Mouse (Mus musculus): Measurements from ENCODE around the gene Grn. TPM values are rescaled to one million over a fixed set of nuclear protein-coding genes. Genes with fewer than 3 reads are reported as not detected.

Grn gene
- polyA plus RNA-seq, 1 experiment from 2014 or later: 161 TPM

DNA sequence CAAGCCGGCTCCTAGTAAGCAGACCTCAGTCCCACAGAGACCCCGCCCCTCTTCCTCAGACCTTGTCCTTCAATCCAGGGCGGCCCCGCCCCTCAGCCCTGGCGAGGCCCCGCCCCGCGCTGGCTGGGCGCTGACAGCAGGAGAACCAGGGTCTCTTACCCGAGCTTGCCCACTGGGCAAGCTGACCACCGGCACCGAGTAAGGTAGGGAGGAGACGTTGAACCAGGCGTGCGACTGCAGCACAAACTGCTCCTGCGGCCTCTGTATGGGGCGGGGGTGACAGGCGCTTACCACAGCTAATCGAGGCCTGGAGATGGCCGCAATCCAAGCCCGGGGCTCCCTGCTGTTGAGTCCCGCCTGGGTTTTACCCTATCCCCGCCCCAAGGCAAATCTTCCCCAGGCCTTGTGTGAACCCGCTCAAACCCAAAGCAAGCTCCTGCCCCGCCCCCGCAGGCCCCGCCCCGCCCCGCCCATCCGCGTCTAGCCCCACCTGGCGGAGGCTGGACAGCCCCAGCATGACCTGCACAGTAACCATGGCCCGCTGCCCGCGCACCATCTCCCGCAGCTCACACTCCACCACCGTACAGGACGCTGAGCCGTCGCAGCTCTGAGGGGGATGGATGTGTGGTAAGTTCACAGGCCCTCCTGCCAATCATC is 25.8 kb downstream of the Grn start:
- no peaks in the 10 kb centered on the region for H3K9me3 ChIP-seq (ENCODE audit: low read length)
- H3K27ac ChIP-seq (ENCODE audit: low read depth): no peak overlapping the region
- H3K4me3 ChIP-seq (ENCODE audit: low read depth, low read length): peak overlapping the region; percentile 46
- peak; percentile 90 for ATAC-seq
- WGBS (ENCODE audit: insufficient replicate concordance): 2% methylated on average over 34 of the region's 40 CpGs
- peak overlapping the region; percentile 80 for H3K4me2 ChIP-seq (ENCODE audit: low read depth, low read length)
- H3K9ac ChIP-seq (replicated peaks): peak overlapping the region; percentile 50; the same call in 1 of the 2 replicates
- peak; percentile 91 for DNase-seq
- H3K4me1 ChIP-seq (ENCODE audit: insufficient read depth): peaks cover 14% of the 10 kb centered on the region
- H3K36me3 ChIP-seq (replicated peaks; ENCODE audit: insufficient read depth, low read length): no peaks in the 10 kb centered on the region
- no peak for TF ChIP-seq EP300 (IDR thresholded peaks at IDR 0.05; ENCODE audit: low read depth)
- peak; percentile 67 for TF ChIP-seq CTCF (IDR thresholded peaks at IDR 0.05; ENCODE audit: low read depth)
- H3K27me3 ChIP-seq (ENCODE audit: insufficient read depth, low read length): peaks cover 22% of the 10 kb centered on the region; the same call in 1 of the 2 replicates

DNA sequence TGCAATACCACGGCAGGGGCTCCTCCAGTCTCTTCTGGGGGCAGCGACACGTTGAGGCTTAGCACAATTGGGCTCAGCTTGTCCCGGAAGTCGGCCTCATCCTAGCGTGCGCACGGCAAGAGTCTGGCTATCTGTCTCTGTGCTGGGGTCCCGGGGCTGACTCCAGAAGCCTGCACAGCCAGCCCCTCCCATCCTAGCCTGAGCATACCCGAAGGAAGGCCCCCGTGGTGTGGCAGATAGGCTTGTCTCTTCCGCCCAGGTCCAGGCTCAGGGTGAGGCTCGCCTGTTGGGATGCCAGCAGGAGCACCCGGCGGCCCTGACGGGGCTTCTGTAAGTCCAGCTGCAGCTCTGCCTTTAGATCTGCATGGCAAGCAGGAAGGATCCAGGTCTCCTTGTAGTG is 30.4 kb downstream of the Grn start:
- DNase-seq: no peak
- Histone ChIP-seq H3K4me2 (ENCODE audit: low read depth, low read length) (no peak overlapping the region), H3K4me3 (ENCODE audit: low read depth, low read length) (no peak overlapping the region), H3K27ac (ENCODE audit: low read depth) (no peak overlapping the region), H3K27me3 (ENCODE audit: insufficient read depth, low read length) (peaks cover 15% of the 10 kb centered on the region; the same call in 1 of the 2 replicates), H3K9ac (replicated peaks) (no peak overlapping the region), H3K4me1 (ENCODE audit: insufficient read depth) (peaks cover 7% of the 10 kb centered on the region), H3K36me3 (replicated peaks; ENCODE audit: insufficient read depth, low read length) (no peaks in the 10 kb centered on the region), H3K9me3 (ENCODE audit: low read length) (no peaks in the 10 kb centered on the region)
- no peak for ATAC-seq
- WGBS (ENCODE audit: insufficient replicate concordance): 54% methylated on average over 16 of the region's 16 CpGs
- TF ChIP-seq CTCF (IDR thresholded peaks at IDR 0.05; ENCODE audit: low read depth) (no peak), EP300 (IDR thresholded peaks at IDR 0.05; ENCODE audit: low read depth) (no peak)

DNA sequence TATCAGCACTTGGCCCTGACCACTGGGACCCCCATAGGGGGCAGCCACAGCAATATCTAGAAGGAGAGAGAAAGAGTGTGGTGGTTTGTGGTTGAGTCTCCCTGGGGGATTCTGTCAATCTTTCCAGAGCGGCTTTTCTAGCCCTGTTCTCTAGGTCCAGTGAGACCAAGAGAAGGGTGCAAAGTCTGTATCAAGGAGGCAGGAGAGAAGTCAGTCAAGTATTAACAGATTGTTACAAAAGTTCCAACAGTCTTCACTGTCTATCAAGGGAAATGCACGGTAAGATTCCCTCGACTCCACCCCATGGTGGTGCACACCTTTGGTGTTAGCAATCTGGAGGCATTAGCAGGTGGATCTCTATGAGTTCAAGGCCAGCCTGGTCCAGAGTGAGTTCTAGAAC is 31.6 kb downstream of the Grn start:
- no peaks in the 10 kb centered on the region for H3K36me3 ChIP-seq (replicated peaks; ENCODE audit: insufficient read depth, low read length)
- H3K4me3 ChIP-seq (ENCODE audit: low read depth, low read length): no peak overlapping the region
- peaks cover 12% of the 10 kb centered on the region; the same call in 1 of the 2 replicates for H3K27me3 ChIP-seq (ENCODE audit: insufficient read depth, low read length)
- H3K9ac ChIP-seq (replicated peaks): no peak overlapping the region
- no peaks in the 10 kb centered on the region for H3K9me3 ChIP-seq (ENCODE audit: low read length)
- DNase-seq (no peak), ATAC-seq (no peak)
- no peak overlapping the region for H3K4me2 ChIP-seq (ENCODE audit: low read depth, low read length)
- H3K4me1 ChIP-seq (ENCODE audit: insufficient read depth): peaks cover 4% of the 10 kb centered on the region; the same call in 1 of the 2 replicates
- TF ChIP-seq EP300 (IDR thresholded peaks at IDR 0.05; ENCODE audit: low read depth) (no peak), CTCF (IDR thresholded peaks at IDR 0.05; ENCODE audit: low read depth) (no peak)
- WGBS (ENCODE audit: insufficient replicate concordance): 53% methylated on average over 3 of the region's 3 CpGs
- H3K27ac ChIP-seq (ENCODE audit: low read depth): no peak overlapping the region

DNA sequence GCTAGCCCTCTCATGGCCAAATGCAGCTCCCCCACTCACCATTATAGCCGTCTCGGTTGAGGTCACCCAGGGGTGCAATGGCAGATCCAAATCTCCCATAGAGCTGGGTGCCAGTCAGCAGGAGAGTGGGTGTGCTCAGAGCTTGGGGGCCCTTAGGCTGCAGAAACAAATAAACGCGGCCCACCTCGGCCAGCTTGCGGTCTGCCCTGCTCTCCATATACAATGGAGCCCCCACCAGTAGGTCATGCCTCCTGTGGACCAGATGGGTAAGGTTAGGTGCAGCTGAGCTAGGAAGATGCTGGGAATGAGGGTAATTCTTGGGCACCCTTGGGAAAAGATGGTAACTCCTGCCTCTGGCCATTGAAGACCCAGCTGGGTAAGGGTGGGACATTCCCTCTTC is 34.8 kb downstream of the Grn start:
- no peak for DNase-seq
- H3K4me3 ChIP-seq (ENCODE audit: low read depth, low read length): no peak overlapping the region
- H3K36me3 ChIP-seq (replicated peaks; ENCODE audit: insufficient read depth, low read length): no peaks in the 10 kb centered on the region
- H3K9ac ChIP-seq (replicated peaks): no peak overlapping the region
- ATAC-seq: no peak
- peaks cover 17% of the 10 kb centered on the region for H3K4me1 ChIP-seq (ENCODE audit: insufficient read depth)
- peaks cover 3% of the 10 kb centered on the region; the same call in 1 of the 2 replicates for H3K27me3 ChIP-seq (ENCODE audit: insufficient read depth, low read length)
- no peaks in the 10 kb centered on the region for H3K9me3 ChIP-seq (ENCODE audit: low read length)
- WGBS (ENCODE audit: insufficient replicate concordance): 89% methylated on average over 6 of the region's 6 CpGs
- TF ChIP-seq EP300 (IDR thresholded peaks at IDR 0.05; ENCODE audit: low read depth) (no peak), CTCF (IDR thresholded peaks at IDR 0.05; ENCODE audit: low read depth) (no peak)
- H3K27ac ChIP-seq (ENCODE audit: low read depth): no peak overlapping the region
- H3K4me2 ChIP-seq (ENCODE audit: low read depth, low read length): no peak overlapping the region

DNA sequence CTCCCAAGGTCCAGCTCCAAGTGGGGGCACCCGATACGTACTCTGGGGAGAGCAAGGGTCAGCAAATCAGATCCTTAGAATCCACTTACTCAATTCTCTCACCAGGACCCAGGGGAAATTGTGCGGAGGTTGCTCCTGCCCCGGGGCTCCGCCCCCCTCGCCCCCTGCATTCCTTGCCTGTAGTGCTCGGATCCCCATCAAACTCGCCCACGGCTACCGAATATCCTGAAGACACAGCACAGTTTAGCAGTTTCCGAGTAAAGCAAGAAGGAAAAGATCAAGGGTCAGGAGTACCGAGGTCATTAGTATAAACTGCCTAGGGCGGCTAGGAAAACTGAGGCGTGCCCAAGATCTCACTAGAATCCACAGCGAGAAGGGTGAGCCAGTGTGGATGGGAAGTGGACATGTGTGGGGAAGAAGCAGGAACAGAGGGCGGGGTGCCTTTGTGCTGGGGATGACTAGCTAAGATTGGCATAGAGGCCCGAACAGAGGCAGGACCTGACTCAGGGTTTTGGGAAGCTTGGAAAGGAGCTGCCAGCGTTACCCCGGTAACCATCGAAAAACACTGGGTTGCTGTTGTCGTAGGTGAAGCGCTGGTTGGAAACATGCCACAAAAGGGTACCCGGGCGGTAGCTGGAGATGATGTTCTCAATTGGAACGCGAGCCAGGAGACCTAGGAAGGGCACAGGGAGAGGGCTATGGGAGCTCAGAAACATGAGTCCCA is 35.8 kb downstream of the Grn start:
- H3K36me3 ChIP-seq (replicated peaks; ENCODE audit: insufficient read depth, low read length): no peaks in the 10 kb centered on the region
- H3K27me3 ChIP-seq (ENCODE audit: insufficient read depth, low read length): no peaks in the 10 kb centered on the region
- no peak overlapping the region for H3K9ac ChIP-seq (replicated peaks)
- no peak overlapping the region for H3K4me3 ChIP-seq (ENCODE audit: low read depth, low read length)
- peak overlapping the region; percentile 22; the same call in 1 of the 2 replicates for H3K4me2 ChIP-seq (ENCODE audit: low read depth, low read length)
- DNase-seq (peak; percentile 70), ATAC-seq (no peak)
- H3K27ac ChIP-seq (ENCODE audit: low read depth): no peak overlapping the region
- H3K4me1 ChIP-seq (ENCODE audit: insufficient read depth): peaks cover 24% of the 10 kb centered on the region
- TF ChIP-seq EP300 (IDR thresholded peaks at IDR 0.05; ENCODE audit: low read depth) (no peak), CTCF (IDR thresholded peaks at IDR 0.05; ENCODE audit: low read depth) (no peak)
- no peaks in the 10 kb centered on the region for H3K9me3 ChIP-seq (ENCODE audit: low read length)
- WGBS (ENCODE audit: insufficient replicate concordance): 62% methylated on average over 26 of the region's 26 CpGs

DNA sequence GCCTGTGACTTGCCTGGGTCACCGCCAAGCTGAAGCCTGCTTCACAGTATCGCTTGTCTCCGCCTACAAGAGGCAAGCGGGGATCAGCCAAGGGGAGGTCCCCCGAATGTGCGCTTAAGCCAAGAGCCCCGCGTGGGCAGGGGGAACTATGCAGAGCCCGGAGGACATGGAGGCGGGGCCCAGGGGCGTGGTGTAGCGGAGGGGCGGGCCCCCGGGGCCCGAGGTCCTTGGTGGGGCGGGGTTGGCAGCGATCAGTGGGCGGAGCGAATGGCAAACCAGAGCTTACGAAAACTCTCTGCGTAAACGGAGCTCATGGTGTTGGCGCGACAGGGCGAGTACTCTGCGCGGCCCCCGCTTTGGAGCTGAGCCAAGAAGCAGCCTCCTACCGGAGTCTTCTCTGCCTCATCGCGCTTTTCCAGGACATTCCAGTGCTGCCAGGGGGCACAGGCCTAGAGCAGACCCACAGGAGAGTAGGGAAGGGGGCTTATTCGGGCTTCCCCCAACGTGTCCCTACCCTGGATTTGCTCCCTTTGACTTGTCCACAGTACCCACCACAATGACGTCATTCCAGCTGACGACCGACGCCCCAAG is 37.0 kb downstream of the Grn start:
- H3K27ac ChIP-seq (ENCODE audit: low read depth): peak overlapping the region; percentile 61; the same call in 1 of the 2 replicates
- H3K27me3 ChIP-seq (ENCODE audit: insufficient read depth, low read length): no peaks in the 10 kb centered on the region
- peak overlapping the region; percentile 97 for H3K4me2 ChIP-seq (ENCODE audit: low read depth, low read length)
- peak; percentile 97 for DNase-seq
- H3K9ac ChIP-seq (replicated peaks): peak overlapping the region; percentile 52
- H3K4me3 ChIP-seq (ENCODE audit: low read depth, low read length): peak overlapping the region; percentile 46
- no peaks in the 10 kb centered on the region for H3K9me3 ChIP-seq (ENCODE audit: low read length)
- peak; percentile 94 for ATAC-seq
- H3K4me1 ChIP-seq (ENCODE audit: insufficient read depth): peaks cover 24% of the 10 kb centered on the region
- WGBS (ENCODE audit: insufficient replicate concordance): 0% methylated on average over 30 of the region's 37 CpGs
- H3K36me3 ChIP-seq (replicated peaks; ENCODE audit: insufficient read depth, low read length): no peaks in the 10 kb centered on the region
- no peak; the same call in 1 of the 2 replicates for TF ChIP-seq EP300 (IDR thresholded peaks at IDR 0.05; ENCODE audit: low read depth)
- TF ChIP-seq CTCF (IDR thresholded peaks at IDR 0.05; ENCODE audit: low read depth): no peak
